In genomic region chr10:61920655-61921365, GRCm38 (mm10) we compare ENCODE assay signal across 9 mouse cellular contexts. TPM values are rescaled to one million over a fixed set of nuclear protein-coding genes. Genes with fewer than 3 reads are reported as not detected.
DNase-seq lines count a peak whose midpoint lies in the region; ATAC-seq lines count a peak whose summit lies in the region.
"Had no signal": no experiment of that assay in that cellular context is flagged by ENCODE, and none has a peak within 500 bp of the region (broad histone marks: within the 10 kb centered on the region; RNA-seq: fewer than 3 reads in every experiment).

No protein-coding gene starts in this region.

- no peak overlapping the region for H3K4me3 ChIP-seq in heart, embryonic 12.5 days
- H3K4me3 ChIP-seq in limb, embryonic 12.5 days (replicated peaks), result no peak overlapping the region

- peak; percentile 65 to 70 for DNase-seq in cerebellum, postnatal 10 days
- DNase-seq in cerebellum, adult 18-20 months, result no peak
- DNase-seq in 416B (ENCODE audit: low read depth), result peak; percentile 11
- DNase-seq in right cerebral cortex, postnatal 36 days (ENCODE audit: low spot score in 2 of 2), result no peak
- no peak for DNase-seq in left cerebral cortex, adult 18-20 months (ENCODE audit: low spot score in 2 of 2)
- no peak for DNase-seq in urinary bladder, postnatal 14 days (ENCODE audit: low spot score)

- 6% methylated on average over 9 of the region's 11 CpGs for WGBS in heart, embryonic 12.5 days
- 11% methylated on average over 11 of the region's 11 CpGs for WGBS in limb, embryonic 12.5 days

- H3K9ac ChIP-seq in heart, embryonic 12.5 days, result no peak overlapping the region
- H3K9ac ChIP-seq in limb, embryonic 12.5 days (replicated peaks), result no peak overlapping the region; the same call in 1 of the 2 replicates

- peak overlapping the region; percentile 91 for H3K27ac ChIP-seq in heart, embryonic 12.5 days (ENCODE audit: poor library complexity, severe bottlenecking)
- H3K27ac ChIP-seq in limb, embryonic 12.5 days, result peak overlapping the region; percentile 69

- H3K36me3 ChIP-seq in heart, embryonic 12.5 days, result peaks cover 10% of the 10 kb centered on the region
- H3K36me3 ChIP-seq in limb, embryonic 12.5 days, result no peaks in the 10 kb centered on the region

- H3K9me3 ChIP-seq in heart, embryonic 12.5 days (replicated peaks), result peaks cover 16% of the 10 kb centered on the region
- H3K9me3 ChIP-seq in limb, embryonic 12.5 days, result peaks cover 2% of the 10 kb centered on the region; the same call in 1 of the 2 replicates

- peak overlapping the region; percentile 54 for H3K4me2 ChIP-seq in heart, embryonic 12.5 days
- peak overlapping the region; percentile 41 for H3K4me2 ChIP-seq in limb, embryonic 12.5 days

- no peaks in the 10 kb centered on the region for H3K27me3 ChIP-seq in heart, embryonic 12.5 days (replicated peaks)
- H3K27me3 ChIP-seq in limb, embryonic 12.5 days, result no peaks in the 10 kb centered on the region

- H3K4me1 ChIP-seq in heart, embryonic 12.5 days (replicated peaks), result peaks cover 50% of the 10 kb centered on the region
- peaks cover 22% of the 10 kb centered on the region for H3K4me1 ChIP-seq in limb, embryonic 12.5 days (replicated peaks)

- ATAC-seq in heart, embryonic 12.5 days (ENCODE audit: insufficient number of reproducible peaks, low FRiP score), result peak; percentile 82
- 0 out of 2 replicates have a peak, but pooled peaks have one; percentile 14 for ATAC-seq in limb, embryonic 12.5 days (ENCODE audit: insufficient number of reproducible peaks, insufficient read depth, low FRiP score, low TSS enrichment, low read depth)

RNA-seq across cellular contexts. Expression of gene Col13a1, which starts 58.1 kb away (rescaled TPM):
- 20.6 and 24.2 TPM in 2 replicates for polyA plus RNA-seq in heart, embryonic 12.5 days (2016; fragmentation: Nextera tagmentation; extraction: Ambion mirVana)
- polyA plus RNA-seq in limb, embryonic 12.5 days (2016; fragmentation: Nextera tagmentation; extraction: Ambion mirVana), result 3.0 and 3.9 TPM in 2 replicates
- total RNA-seq in left cerebral cortex, adult 18-20 months (2021), result 1 to 10 TPM; 2.1 to 2.2 TPM
- polyA plus RNA-seq: C2C12 had no signal

Comparison
In these comparisons a context has a peak if more than half of its experiments do, and no peak if none do; other contexts are left out.
1. DNase-seq: peak in cerebellum, postnatal 10 days (2 of 2) and 416B (single experiment); none in cerebellum, adult 18-20 months (0 of 2), right cerebral cortex, postnatal 36 days (0 of 2), left cerebral cortex, adult 18-20 months (0 of 2) and urinary bladder, postnatal 14 days (single experiment).